Mouse (Mus musculus): ENCODE measurements around the gene Fads3. TPM values are rescaled to one million over a fixed set of nuclear protein-coding genes. Genes with fewer than 3 reads are reported as not detected.

Fads3 gene
- total RNA-seq, 2 experiments from 2014 or later, result 32.2 to 32.6 TPM

DNA sequence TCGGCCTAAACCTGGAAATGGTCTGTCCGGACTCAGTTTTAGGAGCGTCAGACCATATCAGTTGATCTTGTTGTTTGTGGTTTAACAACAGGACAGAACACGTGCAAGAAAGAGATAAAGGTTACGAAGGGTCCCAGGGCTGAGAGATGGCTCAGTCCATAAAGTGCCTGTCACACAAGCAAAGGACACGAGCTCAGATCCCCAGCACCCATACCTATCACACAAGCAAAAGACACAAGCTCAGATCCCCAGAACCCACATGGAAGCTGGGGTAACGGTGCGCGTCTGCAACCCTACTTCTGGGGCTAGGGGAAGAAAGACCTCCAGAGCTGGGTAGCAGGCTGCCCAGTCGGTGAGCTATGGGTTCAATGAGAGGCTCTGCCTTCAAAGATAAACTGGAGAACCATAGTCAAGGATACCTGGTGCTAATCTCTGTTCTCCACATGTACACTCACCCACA lies 63.7 kb downstream of the Fads3 start:
- no peak for DNase-seq (ENCODE audit: low spot score in 2 of 2)

DNA sequence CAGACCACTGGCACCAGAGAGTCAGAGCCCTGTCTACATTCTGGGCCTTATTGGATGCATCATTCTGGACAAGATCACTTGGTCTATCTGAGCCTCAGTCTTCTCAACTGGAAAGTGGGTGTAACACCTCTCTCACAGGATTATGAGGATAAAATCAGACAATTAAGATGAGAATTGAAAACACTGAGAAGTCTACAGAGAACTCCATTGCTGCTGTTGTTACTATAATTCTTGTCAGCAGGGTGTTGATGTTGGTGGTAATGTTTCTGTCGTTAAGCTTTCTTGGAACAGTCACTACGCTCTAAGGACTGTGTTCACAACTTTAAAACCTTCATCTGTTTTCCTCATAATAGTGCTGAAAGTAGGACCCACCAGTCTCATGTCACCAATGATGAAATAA lies 65.3 kb downstream of the Fads3 start:
- DNase-seq (ENCODE audit: low spot score in 2 of 2), result no peak

DNA sequence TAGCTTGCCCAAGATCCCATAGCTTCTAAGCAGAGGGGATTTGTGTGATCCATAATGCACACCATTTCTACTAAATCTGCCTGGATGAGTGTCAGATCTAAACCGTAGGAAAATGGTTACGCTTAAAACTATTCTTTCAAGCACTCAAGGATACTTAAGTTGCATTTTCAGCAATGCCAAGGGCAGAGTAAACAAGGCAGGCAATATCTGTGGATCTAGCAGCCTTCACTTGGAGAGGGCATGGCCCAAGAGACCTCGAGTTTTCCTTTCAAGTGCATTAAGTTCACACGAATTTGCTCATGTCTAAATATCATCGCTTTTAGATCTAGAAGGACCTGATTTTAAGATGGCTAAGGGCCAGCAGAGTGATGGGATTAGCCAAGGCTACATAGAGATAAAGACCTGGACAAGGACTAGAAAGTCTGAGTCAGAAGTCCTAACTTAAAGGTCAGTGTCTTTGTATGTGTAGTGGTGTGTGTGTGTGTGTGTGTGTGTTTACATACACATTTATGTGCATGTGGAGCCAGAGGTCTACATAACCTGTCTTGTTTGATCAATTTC lies 65.8 kb downstream of the Fads3 start:
- DNase-seq (ENCODE audit: low spot score in 2 of 2), result no peak

DNA sequence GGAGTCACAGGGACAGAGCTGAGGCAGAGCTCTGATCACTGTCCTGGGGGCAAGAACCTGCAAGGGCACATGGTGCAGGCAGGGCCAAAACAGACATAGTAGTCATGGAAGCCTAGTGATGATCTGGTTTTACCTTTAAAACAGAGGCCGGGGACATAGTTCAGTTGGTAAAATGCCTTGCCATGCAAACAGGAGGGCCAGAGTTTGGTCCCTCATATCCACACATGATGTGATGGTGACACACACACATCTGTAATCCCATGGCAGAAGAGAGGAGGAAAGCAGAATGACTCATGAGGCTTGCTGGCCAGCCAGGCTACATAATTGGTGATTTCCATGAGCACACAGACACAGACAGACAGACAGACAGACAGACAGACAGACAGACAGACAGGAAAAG lies 66.8 kb downstream of the Fads3 start:
- no peak for DNase-seq (ENCODE audit: low spot score in 2 of 2)

DNA sequence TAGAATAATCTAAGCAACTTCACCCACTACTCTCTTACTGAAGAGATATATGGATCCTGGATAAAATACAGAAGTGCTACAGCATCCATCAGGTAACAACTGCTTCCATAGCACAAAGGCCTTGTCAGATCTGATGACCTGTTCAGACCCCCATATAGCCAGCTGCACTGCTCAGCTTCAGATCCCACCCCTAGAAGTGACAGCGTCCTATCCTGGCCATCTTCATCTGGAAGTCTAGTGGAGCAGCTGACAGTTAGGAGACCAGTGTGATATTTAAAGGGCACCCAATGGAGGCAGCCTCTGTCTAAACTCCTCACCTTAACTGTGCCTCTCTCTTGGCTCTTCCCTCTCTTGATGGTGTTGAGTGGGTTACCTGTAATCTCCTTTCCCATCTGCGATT lies 67.3 kb downstream of the Fads3 start:
- DNase-seq (ENCODE audit: low spot score in 2 of 2), result no peak

Other genes starting within 250 kb of the Fads3 start
- not detected for gene Scgb2a2, start 194.0 kb upstream of the Fads3 start, total RNA-seq (2021)
- gene Incenp, start 142.0 kb upstream of the Fads3 start, total RNA-seq (2021), result 10 to 100 TPM; 31.2 to 37.3 TPM
- 1,000 to 10,000 TPM; 2,362 to 2,428 TPM for gene Fth1, start 61.0 kb upstream of the Fads3 start, total RNA-seq (2021)
- gene Best1, start 39.9 kb upstream of the Fads3 start, total RNA-seq (2021), result 1 to 10 TPM; 1.0 to 1.1 TPM
- 10 to 100 TPM in 1 of 2 experiments, 1 to 10 TPM in 1; 9.6 to 10.2 TPM for gene Rab3il1, start 39.9 kb upstream of the Fads3 start, total RNA-seq (2021)
- 100 to 1,000 TPM; 112 to 119 TPM for gene Fads2, start 60.2 kb downstream of the Fads3 start, total RNA-seq (2021)
- gene Fads1, start 141.3 kb downstream of the Fads3 start, total RNA-seq (2021), result 100 to 1,000 TPM; 171 to 184 TPM
- gene Tmem258, start 162.4 kb downstream of the Fads3 start, total RNA-seq (2021), result 10 to 100 TPM; 68.6 to 71.2 TPM
- gene Fen1, start 162.6 kb downstream of the Fads3 start, total RNA-seq (2021), result 10 to 100 TPM; 12.1 to 14.1 TPM
- gene Myrf, start 199.2 kb downstream of the Fads3 start, total RNA-seq (2021), result 10 to 100 TPM; 14.1 to 17.2 TPM